Comparison of ENCODE assay signal across 7 mouse cellular contexts in genomic region chr19:42744162-42744586, GRCm38 (mm10). TPM values are rescaled to one million over a fixed set of nuclear protein-coding genes. Genes with fewer than 3 reads are reported as not detected.
DNase-seq lines count a peak whose midpoint lies in the region; ATAC-seq and TF ChIP-seq lines count a peak whose summit lies in the region.

No protein-coding gene starts in this region.

- H3K27me3 ChIP-seq in forebrain, embryonic 12.5 days = peaks cover 15% of the 10 kb centered on the region; the same call in 1 of the 2 replicates
- no peaks in the 10 kb centered on the region for H3K27me3 ChIP-seq in liver, postnatal 0 days (ENCODE audit: insufficient read depth, low read length)
- no peaks in the 10 kb centered on the region for H3K27me3 ChIP-seq in neural tube, embryonic 14.5 days (ENCODE audit: control insufficient read depth, insufficient read depth, low read length)

- 37% methylated on average over 4 of the region's 4 CpGs for WGBS in forebrain, embryonic 12.5 days
- WGBS in liver, postnatal 0 days (ENCODE audit: insufficient replicate concordance) = 6% methylated on average over 4 of the region's 4 CpGs
- 27% methylated on average over 4 of the region's 4 CpGs for WGBS in neural tube, embryonic 14.5 days

- H3K4me2 ChIP-seq in forebrain, embryonic 12.5 days = no peak overlapping the region
- H3K4me2 ChIP-seq in liver, postnatal 0 days (ENCODE audit: low read depth, low read length) = peak overlapping the region; percentile 27; the same call in 1 of the 2 replicates
- H3K4me2 ChIP-seq in neural tube, embryonic 14.5 days (ENCODE audit: low read depth, low read length) = no peak overlapping the region

- H3K4me1 ChIP-seq in forebrain, embryonic 12.5 days = peaks cover 3% of the 10 kb centered on the region; the same call in 1 of the 2 replicates
- H3K4me1 ChIP-seq in liver, postnatal 0 days (ENCODE audit: insufficient read depth) = peaks cover 9% of the 10 kb centered on the region
- H3K4me1 ChIP-seq in neural tube, embryonic 14.5 days (ENCODE audit: control insufficient read depth, insufficient read depth, low read length) = no peaks in the 10 kb centered on the region

- H3K4me3 ChIP-seq in forebrain, embryonic 12.5 days (replicated peaks) = no peak overlapping the region
- no peak overlapping the region for H3K4me3 ChIP-seq in liver, postnatal 0 days (ENCODE audit: low read depth, low read length)
- H3K4me3 ChIP-seq in neural tube, embryonic 14.5 days (ENCODE audit: low read depth, low read length) = no peak overlapping the region

- TF ChIP-seq EP300 in liver, postnatal 0 days (IDR thresholded peaks at IDR 0.05; ENCODE audit: low read depth) = no peak

- H3K36me3 ChIP-seq in forebrain, embryonic 12.5 days (replicated peaks) = no peaks in the 10 kb centered on the region
- no peaks in the 10 kb centered on the region for H3K36me3 ChIP-seq in liver, postnatal 0 days (replicated peaks; ENCODE audit: insufficient read depth, low read length)
- H3K36me3 ChIP-seq in neural tube, embryonic 14.5 days (ENCODE audit: control insufficient read depth, insufficient read depth, low read length) = no peaks in the 10 kb centered on the region

- no peak overlapping the region for H3K27ac ChIP-seq in forebrain, embryonic 12.5 days
- peak overlapping the region; percentile 11; the same call in 1 of the 2 replicates for H3K27ac ChIP-seq in liver, postnatal 0 days (ENCODE audit: low read depth)
- H3K27ac ChIP-seq in neural tube, embryonic 14.5 days (ENCODE audit: low read depth, low read length) = no peak overlapping the region

- peak; percentile 83 for ATAC-seq in forebrain, embryonic 12.5 days (ENCODE audit: low FRiP score)
- peak; percentile 58 for ATAC-seq in liver, postnatal 0 days
- ATAC-seq in neural tube, embryonic 14.5 days (ENCODE audit: low read depth) = peak; percentile 83; the same call in 1 of the 2 replicates

- TF ChIP-seq CTCF in liver, postnatal 0 days (IDR thresholded peaks at IDR 0.05; ENCODE audit: low read depth) = peak; percentile 83

- intact Hi-C loops in heart, postnatal 10 days (cut with DNase I) = loop anchor here (1.0 to 5.0 kb wide), 3 partner anchors 83 to 227 kb away; partner anchors contain the start of gene R3hcc1l

- no peaks in the 10 kb centered on the region for H3K9me3 ChIP-seq in forebrain, embryonic 12.5 days
- no peaks in the 10 kb centered on the region for H3K9me3 ChIP-seq in liver, postnatal 0 days (ENCODE audit: low read length)
- H3K9me3 ChIP-seq in neural tube, embryonic 14.5 days (ENCODE audit: control insufficient read depth, low read length) = no peaks in the 10 kb centered on the region

- H3K9ac ChIP-seq in forebrain, embryonic 12.5 days = no peak overlapping the region
- H3K9ac ChIP-seq in liver, postnatal 0 days (replicated peaks) = no peak overlapping the region
- no peak overlapping the region for H3K9ac ChIP-seq in neural tube, embryonic 14.5 days (replicated peaks; ENCODE audit: low read depth, low read length)

- peak; percentile 99 for DNase-seq in MEL-GATA-1-ER (ENCODE audit: extremely low read depth, low read depth)
- peak; percentile 70 to 76 for DNase-seq in adrenal gland, postnatal 36 days
- DNase-seq in heart, postnatal 10 days = peak; percentile 76 to 80
- peak; percentile 56 to 78 for DNase-seq in layer of hippocampus, adult 18-20 months (ENCODE audit: low spot score in 2 of 2)
- peak; percentile 59 for DNase-seq in liver, postnatal 0 days

RNA-seq across cellular contexts. Expression of gene Pyroxd2, which starts 8.4 kb away (rescaled TPM):
- 10 to 100 TPM; 32.8 to 33.3 TPM for total RNA-seq in adrenal gland, postnatal 36 days (2021)
- 0.77 and 1.1 TPM in 2 replicates for polyA plus RNA-seq in forebrain, embryonic 12.5 days (2016; fragmentation: Nextera tagmentation; extraction: Ambion mirVana)
- total RNA-seq in heart, postnatal 10 days (2021) = 1 to 10 TPM; 7.3 to 7.5 TPM
- total RNA-seq in layer of hippocampus, adult 18-20 months (2021) = 1 to 10 TPM; 2.5 to 3.5 TPM
- 5.8 and 7.5 TPM in 2 replicates for polyA plus RNA-seq in liver, postnatal 0 days (2015; fragmentation: Nextera tagmentation; extraction: Ambion mirVana)
- polyA plus RNA-seq in neural tube, embryonic 14.5 days (2014; fragmentation: Nextera tagmentation; extraction: Ambion mirVana) = 1.5 and 1.6 TPM in 2 replicates

RNA-seq across cellular contexts. Expression of gene Hps1, which starts 35.6 kb away (rescaled TPM):
- 10 to 100 TPM; 22.0 to 28.3 TPM for total RNA-seq in adrenal gland, postnatal 36 days (2021)
- polyA plus RNA-seq in forebrain, embryonic 12.5 days (2016; fragmentation: Nextera tagmentation; extraction: Ambion mirVana) = 16.4 and 16.9 TPM in 2 replicates
- 1 to 10 TPM; 2.8 to 3.6 TPM for total RNA-seq in heart, postnatal 10 days (2021)
- 10 to 100 TPM; 12.8 to 13.9 TPM for total RNA-seq in layer of hippocampus, adult 18-20 months (2021)
- polyA plus RNA-seq in liver, postnatal 0 days (2015; fragmentation: Nextera tagmentation; extraction: Ambion mirVana) = 4.7 and 5.3 TPM in 2 replicates
- 10.3 and 10.7 TPM in 2 replicates for polyA plus RNA-seq in neural tube, embryonic 14.5 days (2014; fragmentation: Nextera tagmentation; extraction: Ambion mirVana)
